Mouse (Mus musculus) heart, postnatal 0 days (tissue): ENCODE results near the gene Mn1. TPM values are rescaled to one million over a fixed set of nuclear protein-coding genes. Genes with fewer than 3 reads are reported as not detected.

Experiments
- ATAC-seq: fragments of 200-750 bp; cut with Nextera tagmentation; 2 replicates; pipeline ENCODE4 v1.8.0; 2017; ENCODE audit warnings: low read depth, moderate number of reproducible peaks, moderate library complexity; ENCODE audit not compliant: insufficient read depth
- DNase-seq: peaks from one replicate; pipeline ENCODE4 v3.0.0-alpha.2; 2016; ENCODE audit warnings: low spot score
- H3K27ac ChIP-seq: fragments of 300-500 bp; sonication (generic); 2 replicates; pipeline ENCODE4 v1.5.1; 2014; ENCODE audit warnings: low read depth, mild to moderate bottlenecking
- H3K27me3 ChIP-seq: fragments of 300-500 bp; sonication (generic); 2 replicates; pipeline ENCODE4 v1.6.1; 2014; ENCODE audit warnings: low read length, mixed read lengths; ENCODE audit not compliant: control insufficient read depth, insufficient read depth
- H3K36me3 ChIP-seq: fragments of 300-500 bp; sonication (generic); replicated peaks from 2 replicates; pipeline ENCODE4 v1.6.1; 2014; ENCODE audit warnings: low read length, mixed read lengths; ENCODE audit not compliant: control insufficient read depth, insufficient read depth
- H3K4me1 ChIP-seq: fragments of 300-500 bp; sonication (generic); 2 replicates; pipeline ENCODE4 v1.6.1; 2014; ENCODE audit warnings: antibody characterized with exemption; ENCODE audit not compliant: control insufficient read depth, insufficient read depth
- H3K4me2 ChIP-seq: fragments of 300-500 bp; sonication (generic); 2 replicates; pipeline ENCODE4 v1.6.1; 2014; ENCODE audit warnings: low read depth, mild to moderate bottlenecking, low read length, moderate library complexity
- H3K4me3 ChIP-seq: fragments of 300-500 bp; sonication (generic); 2 replicates; pipeline ENCODE4 v1.5.1; 2014; ENCODE audit warnings: low read depth, low read length
- H3K9ac ChIP-seq: fragments of 300-500 bp; sonication (generic); replicated peaks from 2 replicates; pipeline ENCODE4 v1.6.1; 2014; ENCODE audit warnings: low read depth, low read length, mixed read lengths
- H3K9me3 ChIP-seq: fragments of 300-500 bp; sonication (generic); replicated peaks from 2 replicates; pipeline ENCODE4 v1.6.1; 2016; ENCODE audit warnings: low read length; ENCODE audit not compliant: control insufficient read depth
- CTCF ChIP-seq: IDR thresholded peaks from 2 replicates; pipeline ENCODE4 v1.5.1; 2016; ENCODE audit warnings: antibody characterized with exemption, control low read depth, low read depth
- EP300 ChIP-seq: IDR thresholded peaks from 2 replicates; pipeline ENCODE4 v1.6.1; 2016; ENCODE audit warnings: antibody characterized with exemption, low read depth
- WGBS: fragments of 180-500 bp; shearing (Covaris S2); extraction: QIAGEN DNeasy Blood & Tissue Kit; methylation state at CpG from one replicate; pipeline ENCODE4 v1.1.7; 2014; 5-methylcytosine and 5-hydroxymethylcytosine counted together
- polyA plus RNA-seq: library from polyadenylated mRNA; unstranded; fragments of >200 nt; fragmentation: Nextera tagmentation; extraction: Ambion mirVana; gene quantifications from 2 replicates; pipeline ENCODE4 v1.2.1, GENCODE M21; 2015
- total RNA-seq: library from RNA; depleted of rRNA; stranded (reverse); fragments of >200 nt; gene quantifications from 2 replicates; pipeline ENCODE4 v1.2.3, GENCODE M21; 2014; ENCODE audit warnings: low replicate concordance; rRNA removed

Gene Mn1
- total RNA-seq (11.0 and 16.4 TPM in 2 replicates), polyA plus RNA-seq (3.9 and 4.5 TPM in 2 replicates)

GRCm38 (mm10) chr5:111416591-111417374, at the start of gene Mn1:
TSS of gene Mn1 (plus strand) at chr5:111417362.
- Histone ChIP-seq H3K27ac (peak within 1 kb of the TSS; percentile 60), H3K9ac (peak within 1 kb of the TSS; percentile 61), H3K36me3 (peaks cover 12% of the 10 kb centered on the region), H3K4me3 (peak within 1 kb of the TSS; percentile 70), H3K9me3 (no peaks in the 10 kb centered on the region), H3K27me3 (peaks cover 70% of the 10 kb centered on the region), H3K4me2 (peak within 1 kb of the TSS; percentile 97), H3K4me1 (peaks cover 31% of the 10 kb centered on the region)
- no peak for TF ChIP-seq EP300
- TF ChIP-seq CTCF: no peak
- peak; percentile 91 for DNase-seq
- 1% methylated on average over 82 of the region's 88 CpGs for WGBS
- ATAC-seq: peak; percentile 87

GRCm38 (mm10) chr5:111367937-111368517, 49.1 kb upstream of the Mn1 start:
- H3K4me3 ChIP-seq: no peak overlapping the region
- no peak overlapping the region for H3K4me2 ChIP-seq
- TF ChIP-seq EP300: no peak
- no peak for TF ChIP-seq CTCF
- no peak for DNase-seq
- peaks cover 56% of the 10 kb centered on the region for H3K36me3 ChIP-seq
- no peaks in the 10 kb centered on the region for H3K27me3 ChIP-seq
- no peak overlapping the region for H3K27ac ChIP-seq
- no peak overlapping the region for H3K9ac ChIP-seq
- ATAC-seq: no peak
- H3K4me1 ChIP-seq: no peaks in the 10 kb centered on the region
- WGBS: 90% methylated on average over 11 of the region's 11 CpGs
- no peaks in the 10 kb centered on the region for H3K9me3 ChIP-seq

GRCm38 (mm10) chr5:111368576-111368975, 48.6 kb upstream of the Mn1 start:
- DNase-seq (no peak), ATAC-seq (no peak)
- H3K4me2 ChIP-seq: no peak overlapping the region
- no peaks in the 10 kb centered on the region for H3K9me3 ChIP-seq
- no peak overlapping the region for H3K27ac ChIP-seq
- H3K27me3 ChIP-seq: no peaks in the 10 kb centered on the region
- peaks cover 60% of the 10 kb centered on the region for H3K36me3 ChIP-seq
- 93% methylated on average over 5 of the region's 5 CpGs for WGBS
- TF ChIP-seq EP300: no peak
- no peak for TF ChIP-seq CTCF
- no peaks in the 10 kb centered on the region for H3K4me1 ChIP-seq
- no peak overlapping the region for H3K9ac ChIP-seq
- no peak overlapping the region for H3K4me3 ChIP-seq

GRCm38 (mm10) chr5:111375616-111376015, 41.5 kb upstream of the Mn1 start:
- DNase-seq: no peak
- peaks cover 93% of the 10 kb centered on the region for H3K36me3 ChIP-seq

GRCm38 (mm10) chr5:111376276-111377020, 40.7 kb upstream of the Mn1 start:
- TF ChIP-seq EP300 (no peak), CTCF (no peak)
- peaks cover 93% of the 10 kb centered on the region for H3K36me3 ChIP-seq
- no peak overlapping the region for H3K27ac ChIP-seq
- H3K9me3 ChIP-seq: no peaks in the 10 kb centered on the region
- no peaks in the 10 kb centered on the region for H3K27me3 ChIP-seq
- no peak overlapping the region for H3K4me3 ChIP-seq
- no peaks in the 10 kb centered on the region for H3K4me1 ChIP-seq
- H3K4me2 ChIP-seq: no peak overlapping the region
- WGBS: 84% methylated on average over 24 of the region's 24 CpGs
- no peak for DNase-seq
- H3K9ac ChIP-seq: no peak overlapping the region
- ATAC-seq: no peak

More at GRCm38 (mm10) chr5:111375616-111376015, 41.5 kb upstream of the Mn1 start:
- H3K9ac ChIP-seq: no peak overlapping the region
- no peak for TF ChIP-seq CTCF
- TF ChIP-seq EP300: no peak
- no peaks in the 10 kb centered on the region for H3K4me1 ChIP-seq
- ATAC-seq: no peak
- no peak overlapping the region for H3K4me2 ChIP-seq
- H3K4me3 ChIP-seq: no peak overlapping the region
- no peaks in the 10 kb centered on the region for H3K27me3 ChIP-seq
- no peak overlapping the region for H3K27ac ChIP-seq
- 66% methylated on average over 4 of the region's 4 CpGs for WGBS
- H3K9me3 ChIP-seq: no peaks in the 10 kb centered on the region
